Mouse (Mus musculus) heart, postnatal 36 days (tissue): Measurements from ENCODE around the gene Mettl7a2. TPM values are rescaled to one million over a fixed set of nuclear protein-coding genes. Genes with fewer than 3 reads are reported as not detected.
"Not testable (repeated sequence)": the region's sequence is repeated elsewhere in the genome, so short reads cannot be mapped to it uniquely, and the experiment has no call there.

Source experiments
- DNase-seq, 2 experiments: peaks; one replicate each; pipeline ENCODE4 v3.0.0; 2021 to 2022
- intact Hi-C: fragments of 180-260 bp; cut with DNase I; formaldehyde crosslinking; loops from one replicate; pipeline ENCODE4 v1.15.1; 2025
- total RNA-seq, 2 experiments: library from RNA; stranded (reverse); gene quantifications; 2 replicates each; pipeline ENCODE4 v1.2.3; 2021

Mettl7a2 gene
- total RNA-seq = 1 to 10 TPM in 1 of 2 experiments, under 1 TPM in 1; 0.89 to 1.0 TPM

GRCm38 (mm10) chr15:100352711-100353250, at the start of gene Mettl7a2, which contains the start of gene Methig1:
Gene Mettl7a2, plus strand, starts transcription at chr15:100353200.
Gene Methig1, plus strand, starts transcription at chr15:100353149.
- intact Hi-C loops = no loop called here
- DNase-seq = no peak

DNA sequence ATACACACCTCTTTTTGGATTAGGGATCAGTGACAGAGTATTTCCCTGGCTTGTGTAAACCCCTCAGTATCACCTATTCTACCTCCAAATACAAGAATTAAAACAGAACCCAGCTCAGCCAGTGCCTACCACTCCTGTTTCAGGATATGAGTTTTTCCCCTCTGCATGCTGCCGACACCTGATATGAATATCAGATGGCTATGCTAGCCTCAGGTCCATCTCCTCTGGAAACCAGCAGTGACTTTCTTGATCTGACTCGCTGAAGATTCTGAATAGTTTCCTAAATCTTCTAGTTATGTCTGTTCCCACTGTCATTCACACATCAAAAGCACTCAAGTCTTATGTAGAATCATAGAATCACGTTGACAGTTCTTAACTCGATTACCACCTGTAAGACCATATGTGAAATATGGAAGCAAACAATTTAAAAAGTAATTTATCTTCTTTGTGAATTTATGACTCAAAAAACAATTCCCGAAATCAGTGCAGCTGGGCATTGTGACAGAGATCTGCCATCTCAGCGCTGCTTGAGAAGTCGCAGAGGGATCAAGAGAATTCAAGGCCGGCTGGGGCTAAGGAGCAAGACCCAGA, 49.5 kb upstream of the Mettl7a2 start:
- DNase-seq = peak in 1 of 2 experiments; percentile 40

GRCm38 (mm10) chr15:100304019-100304991, 48.7 kb upstream of the Mettl7a2 start, which contains the start of gene Mettl7a1:
Gene Mettl7a1, plus strand, starts transcription at chr15:100304140.
- DNase-seq = peak; percentile 87
- intact Hi-C loops = loop anchor here (5.0 kb wide), 1 partner anchor 282 kb away; no protein-coding TSS in a partner anchor

More for the DNA sequence above, 49.5 kb upstream of the Mettl7a2 start:
- intact Hi-C loops = loop anchor here (5.0 kb wide), 1 partner anchor 281 kb away; no protein-coding TSS in a partner anchor

DNA sequence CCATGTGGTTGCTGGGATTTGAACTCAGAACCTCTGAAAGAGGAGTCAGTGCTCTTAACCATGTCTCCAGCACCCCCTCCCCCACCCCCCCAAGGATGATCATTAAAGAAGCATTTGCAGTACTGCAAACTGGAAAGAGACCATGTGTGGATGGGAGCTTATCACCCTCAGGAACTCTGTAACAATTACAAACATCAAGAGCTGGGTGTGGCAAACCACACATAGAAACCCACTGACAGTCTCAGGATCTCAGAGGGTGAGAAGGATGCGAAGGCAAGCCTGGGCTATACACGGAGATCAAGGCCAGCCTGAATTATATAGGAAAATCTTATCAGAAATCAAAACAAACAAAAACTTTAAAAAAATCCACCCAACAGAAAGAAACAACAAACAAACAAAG, 46.8 kb upstream of the Mettl7a2 start:
- intact Hi-C loops = no loop called here
- DNase-seq = no peak

DNA sequence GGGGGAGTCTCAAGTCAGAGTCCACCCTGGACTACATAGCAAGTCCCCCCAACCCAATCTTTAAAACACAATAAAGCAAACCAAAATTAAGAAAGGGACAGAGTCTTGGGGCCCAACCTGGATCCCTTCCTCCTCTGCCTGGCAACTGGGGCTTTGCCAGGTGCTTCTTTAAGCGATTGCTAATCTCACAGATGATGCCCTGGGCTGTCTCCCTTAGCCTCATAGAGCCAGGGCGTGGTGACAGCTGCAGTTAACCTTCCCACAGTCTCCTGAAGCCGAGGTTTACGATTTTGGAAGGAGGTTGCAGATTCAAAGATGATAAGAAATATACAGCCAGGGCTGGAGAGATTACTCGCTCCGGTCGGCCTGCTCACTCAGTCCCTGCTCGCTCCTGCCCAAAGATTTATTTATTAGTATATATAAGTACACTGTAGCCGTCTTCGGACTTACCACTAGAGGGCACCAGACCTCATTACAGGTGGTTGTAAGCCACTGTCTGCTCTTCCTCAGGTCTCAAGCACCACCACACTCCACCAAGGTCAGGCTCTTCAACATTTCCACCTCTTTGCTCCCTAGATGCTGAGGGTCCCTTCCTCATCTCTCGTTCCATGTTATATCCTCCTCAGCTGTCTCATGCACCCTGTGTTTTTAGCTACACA, 45.4 kb upstream of the Mettl7a2 start:
- intact Hi-C loops = not testable (repeated sequence)
- peak; percentile 26 to 32 for DNase-seq

GRCm38 (mm10) chr15:100312346-100312745, 40.7 kb upstream of the Mettl7a2 start:
- intact Hi-C loops = no loop called here
- DNase-seq = no peak

- intact Hi-C loops = no loop called here
Measured at GRCm38 (mm10) chr15:100314448-100315145, 38.4 kb upstream of the Mettl7a2 start.

DNA sequence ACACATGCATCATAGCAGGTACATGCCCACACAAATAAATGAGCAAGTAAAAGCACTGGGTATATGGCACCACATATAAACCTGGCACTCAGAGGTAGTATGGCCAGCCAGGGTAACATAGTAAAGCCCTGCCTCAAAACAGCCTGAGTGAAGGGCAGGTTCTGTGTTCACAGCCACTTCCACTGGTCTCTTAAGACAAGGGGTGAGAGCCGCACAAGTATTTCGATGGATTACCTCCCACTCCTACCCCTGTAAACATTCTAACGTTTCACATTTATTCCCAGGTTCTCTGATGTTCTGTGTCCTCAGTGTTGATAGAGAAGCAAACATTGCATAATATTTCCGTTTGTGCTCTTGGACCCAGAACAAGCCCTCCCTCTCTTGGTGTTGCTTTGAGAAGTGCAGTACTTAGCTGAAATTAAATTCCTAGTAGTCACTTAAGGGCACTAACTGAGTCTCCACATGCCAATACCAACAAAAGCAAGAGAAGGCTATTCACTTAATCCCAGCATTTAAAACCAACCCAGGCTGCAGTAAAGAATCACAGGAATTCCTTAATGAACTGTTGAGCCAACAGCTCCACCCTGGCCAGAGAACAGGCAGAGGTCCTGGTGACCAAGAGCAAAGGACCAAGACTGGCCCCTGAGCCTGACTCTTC, 34.9 kb upstream of the Mettl7a2 start:
- peak in 1 of 2 experiments; percentile 15 for DNase-seq
- intact Hi-C loops = not testable (repeated sequence)

More at GRCm38 (mm10) chr15:100314448-100315145, 38.4 kb upstream of the Mettl7a2 start:
- no peak for DNase-seq

DNA sequence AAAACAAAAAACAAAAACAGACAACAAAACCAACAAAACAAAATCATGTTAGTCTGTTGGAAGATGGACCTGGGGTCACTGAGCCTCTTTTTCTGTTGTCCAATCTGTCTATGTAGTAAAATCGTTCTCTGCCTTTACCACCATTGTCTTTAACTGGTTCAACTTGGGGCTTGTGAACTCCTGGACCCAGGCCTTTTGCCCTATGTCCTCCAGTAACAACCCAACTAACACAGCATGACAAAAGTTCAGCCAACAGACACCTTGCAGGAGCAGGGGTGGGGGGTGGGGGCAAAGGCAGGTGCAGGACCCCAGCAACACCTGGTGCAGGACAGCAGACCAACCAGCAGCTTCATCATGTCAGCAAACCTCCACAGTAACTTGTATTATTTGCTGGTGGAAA, 33.1 kb upstream of the Mettl7a2 start:
- intact Hi-C loops = loop anchor here (5.0 kb wide), 2 partner anchors 47 to 53 kb away; no protein-coding TSS in a partner anchor
- DNase-seq = no peak

GRCm38 (mm10) chr15:100320295-100320905, 32.6 kb upstream of the Mettl7a2 start:
- intact Hi-C loops = loop anchor here (5.0 kb wide), 2 partner anchors 47 to 53 kb away; no protein-coding TSS in a partner anchor
- peak in 1 of 2 experiments; percentile 12 for DNase-seq

DNA sequence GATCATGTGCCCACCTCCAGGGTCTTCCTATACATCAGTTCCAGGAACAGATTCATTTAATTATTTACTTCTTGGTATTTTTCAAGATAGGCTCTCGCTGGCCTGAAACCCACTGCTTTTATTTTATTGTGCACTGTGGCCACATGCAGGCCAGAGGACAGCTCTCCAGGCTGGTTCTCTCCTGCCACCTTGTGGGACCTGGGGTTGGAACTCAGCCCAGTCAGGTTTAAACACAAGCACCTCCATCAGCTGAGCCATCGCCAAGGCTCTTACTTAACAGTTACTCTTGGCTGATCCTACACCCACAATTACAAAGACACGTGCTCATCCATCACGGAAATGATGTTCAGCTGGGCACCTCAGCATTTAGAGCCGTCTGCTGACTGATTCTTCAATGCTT, 31.9 kb upstream of the Mettl7a2 start:
- intact Hi-C loops = loop anchor here (5.0 kb wide), 2 partner anchors 46 to 54 kb away; no protein-coding TSS in a partner anchor
- DNase-seq = peak in 1 of 2 experiments; percentile 41

DNA sequence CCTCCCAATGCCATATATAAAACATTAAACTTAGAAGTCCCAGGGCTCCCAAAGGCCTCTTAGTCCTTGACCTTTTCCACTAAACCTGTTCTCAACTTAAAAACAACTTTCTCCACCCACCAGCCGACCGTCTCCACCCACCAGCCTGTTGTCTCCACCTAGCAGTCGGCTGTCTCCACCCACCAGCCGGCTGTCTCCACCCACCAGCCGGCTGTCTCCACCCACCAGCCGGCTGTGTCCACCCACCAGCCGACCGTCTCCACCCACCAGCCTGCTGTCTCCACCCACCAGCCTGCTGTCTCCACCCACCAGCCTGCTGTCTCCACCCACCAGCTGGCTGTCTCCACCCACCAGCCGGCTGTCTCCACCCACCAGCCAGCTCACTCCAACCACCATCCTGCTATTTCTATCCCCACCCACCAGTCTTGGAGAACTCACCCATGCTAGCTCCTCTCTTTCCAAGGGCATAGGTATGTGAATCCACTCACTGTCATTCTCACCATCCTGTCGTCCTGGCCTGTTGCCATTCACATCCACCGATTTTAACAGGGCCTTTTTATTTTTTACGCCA, 28.9 kb upstream of the Mettl7a2 start:
- intact Hi-C loops = loop anchor here (5.0 kb wide), 2 partner anchors 43 to 57 kb away; no protein-coding TSS in a partner anchor
- no peak for DNase-seq

GRCm38 (mm10) chr15:100325235-100325634, 27.8 kb upstream of the Mettl7a2 start:
- intact Hi-C loops = no loop called here
- no peak for DNase-seq

- intact Hi-C loops, DNase-seq: not testable (repeated sequence)
Measured at GRCm38 (mm10) chr15:100328089-100328488, 24.9 kb upstream of the Mettl7a2 start.

DNA sequence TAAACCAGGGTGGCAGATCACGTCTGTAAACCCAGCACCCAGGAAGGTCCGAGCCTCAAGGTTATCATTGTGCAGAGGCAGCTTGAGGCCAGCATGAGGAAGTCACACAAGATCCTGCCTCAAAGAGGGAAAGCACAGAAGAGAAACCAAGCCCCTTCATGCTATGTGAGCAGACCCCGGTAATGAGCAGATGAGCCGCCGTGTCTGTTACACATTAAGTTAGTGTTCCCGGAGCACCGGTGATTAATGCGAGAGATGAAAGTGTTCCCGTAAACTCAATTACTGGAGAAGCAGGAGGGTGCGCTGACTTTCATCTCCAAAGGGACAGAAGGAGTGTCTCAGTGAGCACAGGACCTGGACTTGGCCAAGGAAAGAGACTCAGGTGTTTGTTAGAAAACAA, 23.7 kb upstream of the Mettl7a2 start:
- DNase-seq, intact Hi-C loops: not testable (repeated sequence)

- intact Hi-C loops = no loop called here
- DNase-seq = no peak
Measured at GRCm38 (mm10) chr15:100330739-100331138, 22.3 kb upstream of the Mettl7a2 start.

DNA sequence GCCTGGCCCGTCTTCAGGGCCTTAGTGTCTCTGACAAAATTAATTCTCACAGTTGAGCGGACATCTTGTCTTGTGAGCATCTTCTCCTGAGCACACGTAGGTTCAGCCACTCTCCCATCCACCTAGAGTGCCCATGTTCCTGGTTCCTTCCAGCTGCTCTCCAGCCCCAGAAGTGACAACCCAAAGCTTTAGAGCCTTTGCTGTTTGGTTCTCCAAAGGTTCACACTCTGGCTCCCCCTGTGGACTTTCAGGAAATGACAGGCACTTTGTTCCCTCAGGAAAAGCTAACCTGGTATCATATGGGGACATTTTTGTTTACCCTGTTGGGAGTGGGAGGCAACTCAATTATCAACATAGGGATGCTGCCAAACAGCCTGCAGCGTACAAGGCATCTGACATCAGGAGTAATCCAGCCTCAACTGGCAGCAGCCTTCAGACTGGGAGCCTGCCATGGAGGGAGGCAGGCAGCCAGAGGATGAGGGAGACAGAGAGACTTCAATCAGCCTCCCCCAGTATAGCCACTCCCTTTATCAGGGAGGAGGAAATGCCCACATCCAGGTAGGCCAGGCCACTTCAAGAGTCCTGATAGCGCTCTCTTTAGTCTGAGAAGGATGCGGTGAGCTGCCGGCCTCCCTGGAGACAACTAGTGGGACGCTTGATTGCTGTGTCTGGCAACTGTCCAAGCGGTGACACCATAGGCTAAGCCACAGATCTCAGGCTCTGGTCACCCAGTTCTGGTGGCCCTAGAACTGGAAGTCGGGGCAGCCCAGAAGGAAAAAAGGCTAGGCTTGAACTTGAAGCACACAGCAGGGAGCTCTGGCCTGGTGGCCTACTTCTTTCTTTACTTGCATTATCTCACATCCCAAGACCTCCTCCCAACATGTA, 20.7 kb upstream of the Mettl7a2 start:
- intact Hi-C loops, DNase-seq: not testable (repeated sequence)
